Mouse (Mus musculus) CD4-positive naive resting alpha-beta T cell, adult 57 days (primary cell): ENCODE results near the gene Arhgef9. TPM values are rescaled to one million over a fixed set of nuclear protein-coding genes. Genes with fewer than 3 reads are reported as not detected.

Source experiments
- total RNA-seq: library from RNA; stranded (reverse); gene quantifications from one replicate; pipeline ENCODE4 v1.2.4, GENCODE M21; 2023

Arhgef9 gene
- total RNA-seq, result 1.8 TPM

GRCm38 (mm10) chrX:95196104-95196919 lies at the start of gene Arhgef9:
TSS of gene Arhgef9 (minus strand) at chrX:95196856.

GRCm38 (mm10) chrX:95026361-95026892 lies 170.2 kb downstream of the Arhgef9 start, which contains the start of gene Spin4:
TSS of gene Spin4 (minus strand) at chrX:95026682.

Other genes with a start within 250 kb of the Arhgef9 start
- not detected for gene Spin4, start 170.2 kb downstream of the Arhgef9 start, total RNA-seq
- 7.4 TPM for gene Amer1, start 248.0 kb upstream of the Arhgef9 start, total RNA-seq